30 mouse cellular contexts compared by ENCODE assay signal in the genomic region with DNA sequence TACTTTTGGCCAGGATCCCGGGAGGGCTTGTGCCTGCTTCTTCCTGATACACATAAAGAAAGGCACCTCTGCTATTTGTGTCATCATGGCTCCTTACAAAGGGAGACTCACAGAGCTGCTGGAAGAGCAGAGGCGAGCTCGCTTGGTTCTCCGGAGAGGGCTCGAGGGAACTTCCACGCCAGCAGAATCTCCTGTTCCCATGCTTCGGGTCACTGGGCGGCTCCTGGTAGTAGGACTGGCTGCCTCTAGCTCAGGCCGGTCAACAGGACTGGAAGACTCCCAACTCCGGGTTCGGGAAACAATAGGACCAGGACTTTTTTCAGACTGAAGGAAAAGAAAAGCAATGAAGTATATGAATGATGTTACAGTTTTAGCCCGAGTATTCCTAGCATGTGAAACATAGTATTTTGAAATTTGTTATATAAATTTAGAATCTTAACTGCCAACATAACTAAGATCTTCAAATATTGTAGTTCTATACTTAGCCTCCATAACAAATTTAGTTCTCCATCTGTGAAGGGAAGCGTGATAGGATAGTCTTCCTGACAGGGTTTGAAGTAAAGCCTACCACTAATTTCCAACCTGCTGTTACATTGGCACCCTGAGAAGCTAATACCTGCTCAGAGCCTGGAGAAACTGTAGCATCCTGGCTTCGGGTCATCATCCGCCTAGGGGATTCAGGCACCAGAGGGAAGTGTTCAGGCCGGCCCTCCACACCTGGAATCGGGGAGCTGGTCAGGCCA. TPM values are rescaled to one million over a fixed set of nuclear protein-coding genes. Genes with fewer than 3 reads are reported as not detected.
DNase-seq lines count a peak whose midpoint lies in the region; ATAC-seq and TF ChIP-seq lines count a peak whose summit lies in the region.
"Had no signal": no experiment of that assay in that cellular context is flagged by ENCODE, and none has a peak within 500 bp of the region (broad histone marks: within the 10 kb centered on the region; RNA-seq: fewer than 3 reads in every experiment).

No protein-coding gene starts in this region.

- intact Hi-C loops in left cerebral cortex, adult 2 months (cut with DNase I), result no loop called here

- DNase-seq in frontal cortex, postnatal 25 days (ENCODE audit: low spot score in 2 of 2), result no peak
- peak; percentile 94 for DNase-seq in heart, adult 11 months
- no peak for DNase-seq in heart, adult 9 months (ENCODE audit: low spot score in 2 of 2)
- DNase-seq in left cerebral cortex, adult 2 months (ENCODE audit: extremely low spot score in 1 of 2, low spot score in 2 of 2), result no peak
- no peak for DNase-seq in left cerebral cortex, adult 18-20 months (ENCODE audit: low spot score in 2 of 2)
- DNase-seq in telencephalon, adult 2 months (ENCODE audit: low read depth, low spot score), result peak; percentile 53
- DNase-seq in embryo, embryonic 10.5 days (ENCODE audit: low spot score), result no peak
- DNase-seq: adrenal gland, adult 8-10 months; adrenal gland, postnatal 25 days; cerebellum, adult 11 months; cerebellum, adult 2 months; cerebellum, adult 9-11 months; cerebellum, postnatal 25 days; embryo, embryonic 11 days; gastrocnemius, postnatal 14 days; heart, postnatal 10 days; heart, postnatal 4 days had no signal

- H3K4me3 ChIP-seq in left cerebral cortex, adult 2 months, result no peak overlapping the region
- H3K4me3 ChIP-seq: embryonic facial prominence, embryonic 10.5 days; embryonic facial prominence, embryonic 13.5 days; erythroblast, embryonic 14.5 days; forebrain, embryonic 12.5 days; forebrain, embryonic 15.5 days; heart, embryonic 12.5 days; heart, embryonic 15.5 days had no signal

- peak; percentile 81 for ATAC-seq in frontal cortex, adult (ENCODE audit: low TSS enrichment)
- ATAC-seq: activated CD4-positive, CD25-positive, alpha-beta regulatory T cell, adult 4 months; forebrain, embryonic 15.5 days; hindbrain, postnatal 0 days; inflammation-experienced regulatory T-cells, adult 6 months; intestine, embryonic 16.5 days had no signal

- no peak for TF ChIP-seq CTCF in left cerebral cortex, adult 2 months (IDR thresholded peaks at IDR 0.05)

- 0 out of 2 replicates have a peak overlapping the region, but pooled peaks have one; percentile 15 for H3K27ac ChIP-seq in left cerebral cortex, adult 2 months
- H3K27ac ChIP-seq: embryonic facial prominence, embryonic 10.5 days; embryonic facial prominence, embryonic 13.5 days; forebrain, embryonic 12.5 days; forebrain, embryonic 15.5 days; heart, embryonic 15.5 days; hindbrain, embryonic 14.5 days; hindbrain, postnatal 0 days had no signal

RNA-seq across cellular contexts. Expression of gene Zc3hc1, which starts 18.0 kb away (rescaled TPM):
- 10 to 100 TPM; 23.6 to 28.7 TPM for total RNA-seq in left cerebral cortex, adult 2 months (2021)
- 10 to 100 TPM; 24.7 to 29.3 TPM for total RNA-seq in left cerebral cortex, adult 18-20 months (2021)

RNA-seq across cellular contexts. Expression of gene Klhdc10, which starts 28.9 kb away (rescaled TPM):
- 10 to 100 TPM; 87.2 to 91.9 TPM for total RNA-seq in left cerebral cortex, adult 2 months (2021)
- 100 to 1,000 TPM in 1 of 2 experiments, 10 to 100 TPM in 1; 89.0 to 104 TPM for total RNA-seq in left cerebral cortex, adult 18-20 months (2021)

Comparison
In these comparisons a context has a peak if more than half of its experiments do, and no peak if none do; other contexts are left out.
1. DNase-seq: peak in heart, adult 11 months (single experiment) and telencephalon, adult 2 months (single experiment); none in frontal cortex, postnatal 25 days (0 of 2), heart, adult 9 months (0 of 2), left cerebral cortex, adult 2 months (0 of 2), left cerebral cortex, adult 18-20 months (0 of 2) and embryo, embryonic 10.5 days (single experiment).